Mouse (Mus musculus): ENCODE results near the gene Acot7. TPM values are rescaled to one million over a fixed set of nuclear protein-coding genes. Genes with fewer than 3 reads are reported as not detected.
A peak's percentile ranks its signal among the peaks of the same experiment; 100 is the strongest.

Gene Acot7
- polyA plus RNA-seq, 1 experiment = 32.0 TPM

GRCm38 (mm10) chr4:152250615-152251014, 72.7 kb downstream of the Acot7 start:
- 86% methylated on average over 6 of the region's 6 CpGs for WGBS
- no peak overlapping the region for H3K27ac ChIP-seq (ENCODE audit: control insufficient read depth, insufficient read depth, low read depth, low read length, poor library complexity)
- H3K4me3 ChIP-seq (replicated peaks; ENCODE audit: control insufficient read depth, low read depth, low read length) = no peak overlapping the region
- TF ChIP-seq POLR2A (IDR thresholded peaks at IDR 0.05; ENCODE audit: borderline replicate concordance, control insufficient read depth, low read depth, low read length) = no peak
- no peak for TF ChIP-seq CTCF (IDR thresholded peaks at IDR 0.05; ENCODE audit: control insufficient read depth, insufficient read depth, low read length)
- H3K4me1 ChIP-seq (ENCODE audit: control insufficient read depth, insufficient read depth, low read length) = no peaks in the 10 kb centered on the region

- H3K27ac ChIP-seq (ENCODE audit: control insufficient read depth, insufficient read depth, low read depth, low read length, poor library complexity) = no peak overlapping the region
- no peak overlapping the region for H3K4me3 ChIP-seq (replicated peaks; ENCODE audit: control insufficient read depth, low read depth, low read length)
- TF ChIP-seq POLR2A (IDR thresholded peaks at IDR 0.05; ENCODE audit: borderline replicate concordance, control insufficient read depth, low read depth, low read length) = no peak
- TF ChIP-seq CTCF (IDR thresholded peaks at IDR 0.05; ENCODE audit: control insufficient read depth, insufficient read depth, low read length) = no peak
- WGBS = 79% methylated on average over 9 of the region's 9 CpGs
- H3K4me1 ChIP-seq (ENCODE audit: control insufficient read depth, insufficient read depth, low read length) = no peaks in the 10 kb centered on the region
Measured at GRCm38 (mm10) chr4:152253183-152253759, 75.3 kb downstream of the Acot7 start.

GRCm38 (mm10) chr4:152257070-152257469, 79.1 kb downstream of the Acot7 start:
- H3K4me3 ChIP-seq (replicated peaks; ENCODE audit: control insufficient read depth, low read depth, low read length) = no peak overlapping the region
- 49% methylated on average over 6 of the region's 6 CpGs for WGBS
- peak overlapping the region; percentile 1; the same call in 1 of the 2 replicates for H3K27ac ChIP-seq (ENCODE audit: control insufficient read depth, insufficient read depth, low read depth, low read length, poor library complexity)
- H3K4me1 ChIP-seq (ENCODE audit: control insufficient read depth, insufficient read depth, low read length) = no peaks in the 10 kb centered on the region
- TF ChIP-seq CTCF (IDR thresholded peaks at IDR 0.05; ENCODE audit: control insufficient read depth, insufficient read depth, low read length) = no peak
- TF ChIP-seq POLR2A (IDR thresholded peaks at IDR 0.05; ENCODE audit: borderline replicate concordance, control insufficient read depth, low read depth, low read length) = no peak

DNA sequence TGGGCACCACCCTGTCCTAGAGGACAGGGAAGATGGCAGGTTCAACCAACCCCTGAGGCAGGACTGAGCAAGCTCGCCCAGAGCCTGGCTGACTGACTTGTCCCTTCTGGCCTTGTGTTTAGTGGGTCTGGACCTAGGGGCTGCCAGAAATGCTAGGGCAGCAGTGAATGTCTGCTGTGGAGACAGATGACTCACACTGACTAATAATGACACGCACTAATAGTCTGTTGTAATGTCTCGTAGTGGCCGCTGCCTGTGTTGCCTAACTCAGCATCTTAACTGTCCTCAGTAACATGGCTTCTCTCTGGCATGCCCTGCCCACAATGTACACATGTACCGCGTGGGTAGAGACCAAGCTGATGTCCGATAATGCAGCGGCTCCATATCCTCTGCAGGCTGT, 82.5 kb downstream of the Acot7 start:
- Histone ChIP-seq H3K4me3 (replicated peaks; ENCODE audit: control insufficient read depth, low read depth, low read length) (no peak overlapping the region), H3K27ac (ENCODE audit: control insufficient read depth, insufficient read depth, low read depth, low read length, poor library complexity) (no peak overlapping the region), H3K4me1 (ENCODE audit: control insufficient read depth, insufficient read depth, low read length) (no peaks in the 10 kb centered on the region)
- WGBS = 70% methylated on average over 8 of the region's 8 CpGs
- TF ChIP-seq CTCF (IDR thresholded peaks at IDR 0.05; ENCODE audit: control insufficient read depth, insufficient read depth, low read length) = no peak
- TF ChIP-seq POLR2A (IDR thresholded peaks at IDR 0.05; ENCODE audit: borderline replicate concordance, control insufficient read depth, low read depth, low read length) = no peak

DNA sequence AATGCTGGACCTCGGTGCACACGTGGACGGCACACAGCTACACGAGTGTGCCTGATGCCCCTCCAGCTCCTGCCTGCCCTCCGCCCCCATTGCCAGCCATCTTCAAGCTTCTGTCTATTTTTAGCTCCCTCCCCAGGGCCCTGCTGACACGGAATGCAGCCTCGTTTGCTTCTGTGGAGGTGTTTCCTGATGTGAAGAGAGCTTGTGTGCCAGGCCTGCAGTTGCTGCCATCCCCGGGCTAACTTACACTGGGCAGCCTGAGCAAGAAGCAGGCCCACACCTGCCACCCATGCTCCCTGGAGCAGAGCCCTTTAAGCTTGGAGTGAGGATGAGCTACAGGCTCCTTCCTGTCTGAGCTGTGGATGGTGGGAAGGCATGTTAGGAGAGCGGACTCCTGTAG, 84.3 kb downstream of the Acot7 start:
- TF ChIP-seq POLR2A (IDR thresholded peaks at IDR 0.05; ENCODE audit: borderline replicate concordance, control insufficient read depth, low read depth, low read length) (no peak), CTCF (IDR thresholded peaks at IDR 0.05; ENCODE audit: control insufficient read depth, insufficient read depth, low read length) (no peak)
- Histone ChIP-seq H3K4me1 (ENCODE audit: control insufficient read depth, insufficient read depth, low read length) (no peaks in the 10 kb centered on the region), H3K4me3 (replicated peaks; ENCODE audit: control insufficient read depth, low read depth, low read length) (no peak overlapping the region), H3K27ac (ENCODE audit: control insufficient read depth, insufficient read depth, low read depth, low read length, poor library complexity) (no peak overlapping the region; the same call in 1 of the 2 replicates)
- 74% methylated on average over 9 of the region's 9 CpGs for WGBS

- Histone ChIP-seq H3K27ac (ENCODE audit: control insufficient read depth, insufficient read depth, low read depth, low read length, poor library complexity) (no peak overlapping the region; the same call in 1 of the 2 replicates), H3K4me3 (replicated peaks; ENCODE audit: control insufficient read depth, low read depth, low read length) (no peak overlapping the region), H3K4me1 (ENCODE audit: control insufficient read depth, insufficient read depth, low read length) (no peaks in the 10 kb centered on the region)
- WGBS = 72% methylated on average over 9 of the region's 9 CpGs
- TF ChIP-seq POLR2A (IDR thresholded peaks at IDR 0.05; ENCODE audit: borderline replicate concordance, control insufficient read depth, low read depth, low read length) (no peak), CTCF (IDR thresholded peaks at IDR 0.05; ENCODE audit: control insufficient read depth, insufficient read depth, low read length) (no peak)
Measured at GRCm38 (mm10) chr4:152263089-152263488, 85.2 kb downstream of the Acot7 start.

DNA sequence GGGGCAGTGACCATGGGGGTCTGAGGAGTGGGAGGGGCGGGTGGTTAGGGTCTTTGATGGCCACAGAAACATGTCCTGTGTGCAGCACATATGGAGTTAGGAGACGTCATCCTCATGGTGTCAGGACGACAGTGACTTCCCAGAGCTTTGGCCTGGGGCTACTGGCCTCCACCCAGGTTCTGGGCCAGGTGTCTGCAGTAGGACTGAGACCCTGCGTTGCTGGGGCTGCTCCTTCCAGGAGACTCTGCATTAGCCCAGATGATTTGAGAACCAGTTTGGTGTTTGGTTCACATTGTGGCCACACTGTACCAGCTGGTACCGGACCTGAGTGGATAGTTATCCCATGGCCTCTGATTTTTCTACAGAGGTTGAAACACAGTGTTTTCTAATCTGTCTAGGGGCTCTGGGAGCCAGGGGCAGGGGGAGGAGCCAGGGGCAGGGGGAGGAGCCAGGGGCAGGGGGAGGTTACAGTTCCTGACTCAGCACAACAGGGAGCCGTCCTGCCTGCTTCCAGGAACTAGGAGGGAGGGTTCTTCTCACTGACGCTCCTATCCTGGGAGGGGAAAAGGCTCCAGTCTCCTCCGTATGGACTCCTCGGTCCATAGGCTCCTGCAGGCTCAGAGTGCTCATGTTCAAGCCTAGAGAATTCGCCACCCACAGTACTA, 85.7 kb downstream of the Acot7 start:
- no peaks in the 10 kb centered on the region for H3K4me1 ChIP-seq (ENCODE audit: control insufficient read depth, insufficient read depth, low read length)
- H3K4me3 ChIP-seq (replicated peaks; ENCODE audit: control insufficient read depth, low read depth, low read length) = no peak overlapping the region
- TF ChIP-seq POLR2A (IDR thresholded peaks at IDR 0.05; ENCODE audit: borderline replicate concordance, control insufficient read depth, low read depth, low read length) = no peak
- no peak for TF ChIP-seq CTCF (IDR thresholded peaks at IDR 0.05; ENCODE audit: control insufficient read depth, insufficient read depth, low read length)
- WGBS = 74% methylated on average over 10 of the region's 10 CpGs
- H3K27ac ChIP-seq (ENCODE audit: control insufficient read depth, insufficient read depth, low read depth, low read length, poor library complexity) = no peak overlapping the region; the same call in 1 of the 2 replicates

DNA sequence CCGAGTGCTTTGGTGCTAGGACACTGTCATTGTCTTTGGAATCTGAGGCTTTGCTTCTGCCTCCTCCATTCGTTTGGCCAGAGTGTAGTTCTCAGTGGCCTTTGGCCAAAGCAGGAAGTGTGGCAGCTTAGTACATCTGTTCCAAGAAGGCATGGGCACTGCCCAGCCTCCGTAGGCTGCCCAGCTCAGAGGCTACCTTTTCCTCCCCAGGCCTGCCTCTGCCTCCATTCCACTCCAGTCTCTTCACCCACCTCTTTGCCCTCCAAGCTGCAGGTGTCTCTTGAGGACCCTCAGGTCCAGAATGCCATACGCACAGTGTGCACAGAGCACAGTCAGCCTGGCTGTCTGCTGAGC, 86.2 kb downstream of the Acot7 start:
- WGBS = 71% methylated on average over 4 of the region's 4 CpGs
- Histone ChIP-seq H3K4me1 (ENCODE audit: control insufficient read depth, insufficient read depth, low read length) (no peaks in the 10 kb centered on the region), H3K4me3 (replicated peaks; ENCODE audit: control insufficient read depth, low read depth, low read length) (no peak overlapping the region), H3K27ac (ENCODE audit: control insufficient read depth, insufficient read depth, low read depth, low read length, poor library complexity) (no peak overlapping the region)
- no peak for TF ChIP-seq CTCF (IDR thresholded peaks at IDR 0.05; ENCODE audit: control insufficient read depth, insufficient read depth, low read length)
- TF ChIP-seq POLR2A (IDR thresholded peaks at IDR 0.05; ENCODE audit: borderline replicate concordance, control insufficient read depth, low read depth, low read length) = no peak
